Mouse (Mus musculus) urinary bladder, postnatal 4 days (tissue): ENCODE results near the gene Dnajb1.

ENCODE experiments used
- DNase-seq, 2 experiments: peaks; one replicate each; pipeline ENCODE4 v3.0.0; 2021 to 2022; ENCODE audit warnings: low spot score in 2 of 2

Dnajb1 gene

DNA sequence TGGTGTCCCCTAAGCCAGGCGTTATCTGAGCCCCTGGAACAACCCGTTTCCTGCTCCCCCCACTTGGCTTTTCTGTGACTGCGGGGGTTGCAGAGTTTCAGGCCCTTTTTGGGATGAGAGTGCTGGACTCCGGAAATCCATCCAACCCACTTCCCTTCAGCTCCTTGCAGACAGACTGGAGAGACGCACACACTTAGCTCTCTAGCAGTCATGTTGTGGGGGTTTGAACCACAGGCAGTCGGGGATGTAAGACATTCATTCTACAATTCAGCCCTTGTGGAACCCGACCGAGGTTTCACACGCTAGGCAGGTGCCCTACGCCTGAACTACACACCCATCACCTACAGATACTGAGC lies 45.6 kb downstream of the Dnajb1 start:
- DNase-seq = no peak

DNA sequence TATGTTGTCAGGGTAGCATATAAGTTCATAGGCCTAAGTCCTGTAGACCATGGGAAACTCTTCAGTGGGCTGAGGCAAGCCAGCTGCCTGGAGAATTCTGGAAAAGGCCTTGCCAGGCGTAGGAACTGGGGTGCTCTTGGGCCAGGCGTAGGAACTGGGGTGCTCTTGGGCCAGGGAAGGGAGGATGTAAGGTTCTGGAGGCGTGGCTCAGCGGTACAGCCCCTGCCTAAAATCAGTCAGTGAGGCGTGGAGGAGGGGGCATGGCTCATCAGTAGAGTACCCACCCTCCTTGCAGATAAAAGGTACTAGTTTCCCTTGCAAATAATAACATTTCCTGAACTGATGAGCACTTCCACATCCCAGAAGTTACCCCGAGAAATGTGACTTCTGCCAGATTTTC lies 46.7 kb downstream of the Dnajb1 start:
- no peak for DNase-seq

DNA sequence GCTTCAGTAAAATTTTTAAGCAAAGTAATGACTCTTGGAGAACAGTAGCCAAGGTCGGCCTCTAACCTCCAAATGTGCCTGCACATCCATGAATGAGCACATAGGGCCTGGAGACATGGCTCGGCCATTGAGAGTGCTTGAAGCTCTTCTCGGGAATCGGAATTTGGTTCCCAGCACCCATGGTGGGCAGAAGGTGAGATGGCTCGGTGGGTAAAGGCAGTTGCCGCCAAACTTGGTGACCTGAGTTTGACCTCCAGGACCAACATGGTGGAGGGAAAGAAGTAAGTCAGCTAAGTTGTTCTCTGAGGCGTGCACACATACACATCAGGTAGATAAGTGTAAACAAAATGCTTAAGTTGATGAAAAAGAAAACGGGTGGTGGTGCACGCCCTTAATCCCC lies 48.0 kb downstream of the Dnajb1 start:
- no peak for DNase-seq

DNA sequence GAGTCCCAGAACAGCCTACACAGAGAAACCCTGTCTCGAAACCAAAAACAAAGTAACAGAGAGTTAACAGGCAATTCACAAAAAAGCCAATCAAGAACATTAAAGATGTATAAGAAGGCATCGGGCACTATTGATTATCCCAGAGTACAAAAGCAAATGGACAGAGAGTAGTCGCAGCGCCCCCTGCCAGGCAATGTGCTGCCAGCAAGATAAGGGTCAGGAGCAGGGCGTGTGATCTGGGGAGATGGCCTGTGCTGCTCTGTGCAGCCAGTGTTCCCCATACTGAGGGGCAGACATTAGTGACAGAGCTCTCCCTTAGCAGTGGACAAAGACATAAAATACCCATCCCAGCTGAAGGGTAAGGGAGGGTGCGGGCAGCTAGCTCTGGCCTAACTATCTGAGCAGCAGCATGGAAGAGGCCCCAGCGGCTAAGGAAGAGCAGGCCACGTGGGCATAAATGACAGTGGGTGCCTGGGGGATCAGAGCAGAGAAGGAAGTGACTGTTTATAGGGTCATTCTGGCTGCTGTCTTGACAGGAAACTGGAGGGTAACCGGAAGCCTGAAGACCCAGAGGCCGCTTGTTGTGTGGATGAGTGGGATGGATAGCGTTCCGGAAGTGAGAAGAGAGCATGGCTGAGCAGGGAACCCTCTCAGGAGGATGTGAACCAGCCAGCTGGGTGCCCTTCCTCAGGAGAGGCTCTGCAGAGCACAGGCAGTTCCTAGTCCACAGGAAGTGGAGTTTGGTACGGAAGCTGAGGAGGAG lies 48.7 kb downstream of the Dnajb1 start:
- no peak for DNase-seq

DNA sequence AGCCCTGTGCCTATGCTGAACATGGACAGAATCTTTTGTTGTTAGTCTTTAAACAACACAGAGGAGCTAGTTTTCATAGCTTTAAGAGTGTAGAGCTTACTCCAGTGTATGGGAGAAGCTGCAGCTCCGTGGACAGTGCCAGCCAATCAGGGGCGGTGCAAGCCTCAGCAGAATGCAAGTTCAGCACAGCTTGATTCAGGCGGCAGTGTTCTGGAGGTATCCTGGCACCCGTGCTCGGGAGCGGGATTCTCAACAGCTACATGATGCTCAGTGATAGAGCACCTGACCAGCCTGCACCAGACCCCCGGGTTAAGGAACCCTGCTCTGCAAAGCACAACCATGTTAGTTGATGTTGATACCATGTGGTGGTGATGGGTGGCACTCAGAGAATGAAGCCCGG lies 52.6 kb downstream of the Dnajb1 start:
- no peak for DNase-seq

DNA sequence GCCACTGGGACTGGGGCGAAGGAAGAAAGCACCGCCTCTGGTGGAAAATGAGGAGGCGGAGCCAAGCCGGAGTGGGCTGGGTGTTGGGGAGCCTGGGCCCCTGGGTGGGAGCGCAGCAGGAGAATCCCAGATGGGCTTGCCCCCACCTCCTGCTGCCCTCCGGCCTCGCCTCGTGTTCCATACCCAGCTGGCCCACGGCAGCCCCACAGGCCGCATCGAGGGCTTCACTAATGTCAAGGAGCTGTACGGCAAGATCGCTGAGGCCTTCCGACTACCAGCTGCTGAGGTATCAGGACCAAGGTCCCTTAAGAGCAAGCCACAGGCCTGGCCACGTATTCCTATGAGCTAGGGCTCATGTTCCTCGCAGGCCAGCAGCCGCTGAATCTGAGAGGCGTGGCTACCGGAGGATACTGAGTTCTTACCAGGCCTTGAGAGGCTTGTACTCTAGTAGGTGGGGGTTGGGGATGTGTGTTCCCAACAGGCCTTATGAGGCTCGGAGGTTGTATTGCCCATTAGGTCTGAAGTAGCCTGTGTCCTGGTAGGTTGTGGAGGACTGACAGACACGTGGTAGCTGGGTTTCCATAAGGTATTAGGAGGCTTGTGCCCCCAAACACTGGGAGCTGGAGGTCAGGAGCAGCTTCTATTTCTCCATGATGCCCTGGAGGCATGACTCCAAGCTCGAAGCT lies 53.1 kb downstream of the Dnajb1 start:
- no peak for DNase-seq
